Mouse (Mus musculus) midbrain, postnatal 0 days (tissue): ENCODE data around the gene Meis1. TPM values are rescaled to one million over a fixed set of nuclear protein-coding genes. Genes with fewer than 3 reads are reported as not detected.

ENCODE experiments used
- ATAC-seq: fragments of 200-750 bp; cut with Nextera tagmentation; 2 replicates; pipeline ENCODE4 v1.8.0; 2017; ENCODE audit warnings: moderate number of reproducible peaks, mild to moderate bottlenecking, moderate TSS enrichment, moderate library complexity; ENCODE audit not compliant: low FRiP score
- DNase-seq: peaks from one replicate; pipeline ENCODE4 v3.0.0-alpha.2; 2015; ENCODE audit warnings: low spot score
- H3K27ac ChIP-seq: fragments of 300-500 bp; sonication (generic); 2 replicates; pipeline ENCODE4 v1.5.1; 2014; ENCODE audit warnings: low read depth, mild to moderate bottlenecking, low read length, mixed read lengths
- H3K27me3 ChIP-seq: fragments of 300-500 bp; sonication (generic); 2 replicates; pipeline ENCODE4 v1.6.1; 2014; ENCODE audit warnings: low read length, control low read depth, mixed read lengths; ENCODE audit not compliant: insufficient read depth
- H3K36me3 ChIP-seq: fragments of 300-500 bp; sonication (generic); 2 replicates; pipeline ENCODE4 v1.6.1; 2014; ENCODE audit warnings: low read length, control low read depth, mixed read lengths; ENCODE audit not compliant: insufficient read depth
- H3K4me1 ChIP-seq: fragments of 300-500 bp; sonication (generic); 2 replicates; pipeline ENCODE4 v1.6.1; 2014; ENCODE audit warnings: mild to moderate bottlenecking, control low read depth, antibody characterized with exemption, low read length, mixed read lengths; ENCODE audit not compliant: insufficient read depth
- H3K4me2 ChIP-seq: fragments of 300-500 bp; sonication (generic); 2 replicates; pipeline ENCODE4 v1.6.1; 2014; ENCODE audit warnings: low read depth, mild to moderate bottlenecking, low read length, mixed read lengths; ENCODE audit not compliant: poor library complexity, severe bottlenecking
- H3K4me3 ChIP-seq: fragments of 300-500 bp; sonication (generic); 2 replicates; pipeline ENCODE4 v1.5.1; 2014; ENCODE audit warnings: low read depth, mild to moderate bottlenecking, low read length, moderate library complexity
- H3K9ac ChIP-seq: fragments of 300-500 bp; sonication (generic); replicated peaks from 2 replicates; pipeline ENCODE4 v1.6.1; 2014; ENCODE audit warnings: mild to moderate bottlenecking, low read length, moderate library complexity, mixed read lengths; ENCODE audit not compliant: poor library complexity, severe bottlenecking
- H3K9me3 ChIP-seq: fragments of 300-500 bp; sonication (generic); 2 replicates; pipeline ENCODE4 v1.6.1; 2016; ENCODE audit warnings: low read length, control low read depth
- CTCF ChIP-seq: IDR thresholded peaks from 2 replicates; pipeline ENCODE4 v1.5.1; 2016; ENCODE audit warnings: antibody characterized with exemption, mild to moderate bottlenecking
- WGBS: fragments of 180-500 bp; shearing (Covaris S2); extraction: QIAGEN DNeasy Blood & Tissue Kit; methylation state at CpG from one replicate; pipeline ENCODE4 v1.1.7; 2014; 5-methylcytosine and 5-hydroxymethylcytosine counted together
- polyA plus RNA-seq: library from polyadenylated mRNA; unstranded; fragments of >200 nt; fragmentation: Nextera tagmentation; extraction: Ambion mirVana; gene quantifications from 2 replicates; pipeline ENCODE4 v1.2.1, GENCODE M21; 2015
- total RNA-seq: library from RNA; depleted of rRNA; stranded (reverse); fragments of >200 nt; gene quantifications from 2 replicates; pipeline ENCODE4 v1.2.3, GENCODE M21; 2014

Gene Meis1
- total and polyA plus RNA-seq, 2 experiments from 2014 or later, result 16.1 to 40.1 TPM

- Histone ChIP-seq H3K9ac (no peak overlapping the region), H3K4me1 (no peaks in the 10 kb centered on the region), H3K27me3 (no peaks in the 10 kb centered on the region), H3K4me2 (no peak overlapping the region), H3K4me3 (no peak overlapping the region), H3K36me3 (no peaks in the 10 kb centered on the region), H3K9me3 (no peaks in the 10 kb centered on the region), H3K27ac (peak overlapping the region; percentile 1; the same call in 1 of the 2 replicates)
- ATAC-seq (peak; percentile 35; the same call in 1 of the 2 replicates), DNase-seq (no peak)
- no peak for TF ChIP-seq CTCF
- WGBS, result 65% methylated on average over 7 of the region's 7 CpGs
Measured at GRCm38 (mm10) chr11:18944209-18944608, 74.6 kb downstream of the Meis1 start.

DNA sequence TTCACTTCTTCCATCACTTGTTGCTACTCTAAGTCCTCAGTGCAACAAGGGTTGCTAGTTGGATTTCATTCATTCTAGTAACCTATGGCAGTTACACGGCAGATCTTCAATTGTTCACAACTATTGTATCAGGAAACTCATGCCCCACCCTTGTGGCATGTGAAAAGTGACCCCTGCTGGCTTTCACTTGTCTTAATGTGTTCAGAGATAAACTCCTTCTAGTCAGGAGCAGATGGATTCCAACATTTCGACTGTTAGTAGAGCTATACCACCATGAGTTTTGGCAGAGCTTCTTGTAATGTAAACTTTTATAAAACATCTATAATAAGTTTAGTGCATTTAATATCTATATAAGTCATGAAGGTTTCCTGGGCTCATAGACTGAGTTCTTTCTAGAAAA lies 75.8 kb downstream of the Meis1 start:
- 76% methylated on average over 2 of the region's 2 CpGs for WGBS
- no peak overlapping the region for H3K4me2 ChIP-seq
- H3K4me3 ChIP-seq, result no peak overlapping the region
- H3K36me3 ChIP-seq, result no peaks in the 10 kb centered on the region
- TF ChIP-seq CTCF, result no peak
- ATAC-seq, result no peak
- no peak overlapping the region for H3K27ac ChIP-seq
- H3K9ac ChIP-seq, result no peak overlapping the region
- no peaks in the 10 kb centered on the region for H3K9me3 ChIP-seq
- no peaks in the 10 kb centered on the region for H3K27me3 ChIP-seq
- H3K4me1 ChIP-seq, result no peaks in the 10 kb centered on the region
- DNase-seq, result no peak

GRCm38 (mm10) chr11:18940916-18941315 lies 77.9 kb downstream of the Meis1 start:
- no peaks in the 10 kb centered on the region for H3K4me1 ChIP-seq
- no peaks in the 10 kb centered on the region for H3K36me3 ChIP-seq
- H3K9me3 ChIP-seq, result no peaks in the 10 kb centered on the region
- no peak overlapping the region for H3K4me3 ChIP-seq
- DNase-seq (no peak), ATAC-seq (no peak)
- WGBS, result 18% methylated on average over 4 of the region's 4 CpGs
- H3K27me3 ChIP-seq, result no peaks in the 10 kb centered on the region
- no peak overlapping the region for H3K27ac ChIP-seq
- H3K4me2 ChIP-seq, result no peak overlapping the region
- no peak overlapping the region for H3K9ac ChIP-seq
- no peak for TF ChIP-seq CTCF

DNA sequence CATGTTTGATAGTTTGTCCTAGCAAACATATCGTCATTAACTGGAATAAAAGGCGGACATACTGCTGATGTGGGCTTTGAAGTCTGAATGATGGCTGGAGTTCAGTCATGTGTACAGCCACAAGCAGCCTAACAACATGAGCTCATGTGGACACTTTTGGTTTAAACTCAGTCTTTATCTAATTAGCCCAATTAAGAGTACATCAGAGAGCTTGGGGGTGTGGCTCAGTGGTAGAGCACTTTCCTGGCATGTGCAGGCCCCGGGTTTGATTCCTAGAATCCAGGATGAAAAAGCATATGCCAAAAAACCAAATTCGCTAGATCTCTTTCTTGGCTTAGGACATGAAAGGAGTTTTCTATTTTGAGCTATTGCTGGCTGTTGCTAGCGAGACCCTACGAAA lies 83.9 kb downstream of the Meis1 start:
- Histone ChIP-seq H3K36me3 (no peaks in the 10 kb centered on the region), H3K27ac (no peak overlapping the region), H3K9ac (no peak overlapping the region), H3K4me3 (no peak overlapping the region), H3K4me2 (no peak overlapping the region), H3K9me3 (no peaks in the 10 kb centered on the region), H3K27me3 (no peaks in the 10 kb centered on the region), H3K4me1 (no peaks in the 10 kb centered on the region; the same call in 1 of the 2 replicates)
- WGBS, result 76% methylated on average over 6 of the region's 6 CpGs
- no peak for DNase-seq
- ATAC-seq, result no peak
- no peak for TF ChIP-seq CTCF

DNA sequence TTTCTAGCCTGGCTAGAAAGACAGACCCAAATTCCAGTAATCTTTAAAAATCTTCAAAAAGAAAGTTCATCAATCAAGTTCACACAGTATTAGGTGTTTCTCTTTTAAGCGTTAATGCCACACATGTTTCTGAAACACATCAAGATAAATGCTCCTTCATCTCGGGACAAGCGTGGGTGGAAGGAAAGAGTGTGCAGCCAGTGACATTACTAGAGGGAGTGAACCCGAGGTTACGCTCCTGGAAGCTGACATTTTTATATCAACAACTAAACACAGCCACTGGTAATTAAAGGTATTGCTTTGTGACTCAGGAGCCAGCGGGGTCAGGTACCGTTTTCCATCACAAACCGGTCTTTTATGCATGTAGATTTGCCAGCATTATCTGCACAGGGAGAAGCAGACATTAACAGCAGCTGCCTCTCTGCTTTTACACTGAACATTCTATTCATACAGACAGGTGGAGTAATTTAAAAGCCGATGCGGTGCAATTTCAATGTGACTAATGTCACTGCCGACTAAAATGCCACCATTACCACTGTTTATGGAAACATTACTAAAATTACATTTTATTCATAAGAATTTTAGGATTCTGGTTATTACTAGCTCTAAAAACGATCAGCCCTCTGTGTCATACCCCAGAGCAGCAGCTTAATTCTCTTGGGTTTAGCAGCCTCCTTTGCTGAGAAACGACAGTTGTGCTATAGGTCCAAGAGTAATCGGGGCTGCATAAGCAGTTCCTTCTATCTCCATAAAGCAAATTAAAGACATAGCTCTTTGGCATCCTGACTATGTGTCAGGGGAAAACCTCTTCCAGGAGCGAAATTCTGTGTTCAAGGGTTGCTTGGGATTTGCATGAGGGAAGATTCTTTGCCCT lies 87.5 kb downstream of the Meis1 start:
- Histone ChIP-seq H3K9me3 (no peaks in the 10 kb centered on the region), H3K4me2 (peak overlapping the region; percentile 28), H3K9ac (no peak overlapping the region), H3K27me3 (no peaks in the 10 kb centered on the region), H3K4me3 (0 out of 2 replicates have a peak overlapping the region, but pooled peaks have one; percentile 1), H3K36me3 (no peaks in the 10 kb centered on the region), H3K27ac (peak overlapping the region; percentile 62), H3K4me1 (no peaks in the 10 kb centered on the region; the same call in 1 of the 2 replicates)
- peak; percentile 39 for TF ChIP-seq CTCF
- DNase-seq (peak; percentile 28), ATAC-seq (0 out of 2 replicates have a peak, but pooled peaks have one; percentile 48)
- WGBS, result 36% methylated on average over 15 of the region's 15 CpGs
